Mouse (Mus musculus): ENCODE measurements around the gene Kcnj13.

- TF ChIP-seq CTCF (IDR thresholded peaks at IDR 0.05; ENCODE audit: control insufficient read depth, insufficient read depth, insufficient replicate concordance, low read depth, low read length) (no peak), POLR2A (IDR thresholded peaks at IDR 0.05; ENCODE audit: control insufficient read depth, low read depth, low read length) (no peak)
Measured at GRCm38 (mm10) chr1:87404710-87405109, 10.2 kb upstream of the Kcnj13 start.

Measured in testis, adult 2 months (tissue).